Mouse (Mus musculus) kidney, postnatal 4 days (tissue): ENCODE measurements around the gene Aar2.

Source experiments
- DNase-seq, 2 experiments: peaks; one replicate each; pipeline ENCODE4 v3.0.0; 2021; ENCODE audit warnings: mixed read lengths in 2 of 2

Aar2 gene

GRCm38 (mm10) chr2:156569261-156569660 lies 21.9 kb downstream of the Aar2 start:
- no peak for DNase-seq

- peak in 1 of 2 experiments; percentile 35 for DNase-seq
Measured at GRCm38 (mm10) chr2:156571521-156571920, 24.1 kb downstream of the Aar2 start.

GRCm38 (mm10) chr2:156576850-156577587 lies 29.6 kb downstream of the Aar2 start:
- DNase-seq, result peak in 1 of 2 experiments; percentile 37

GRCm38 (mm10) chr2:156580507-156580906 lies 33.1 kb downstream of the Aar2 start:
- no peak for DNase-seq

- no peak for DNase-seq
Measured at GRCm38 (mm10) chr2:156581244-156581643, 33.9 kb downstream of the Aar2 start.

GRCm38 (mm10) chr2:156582887-156583286 lies 35.5 kb downstream of the Aar2 start:
- no peak for DNase-seq

- DNase-seq, result peak; percentile 22 to 24
Measured at GRCm38 (mm10) chr2:156584154-156584796, 36.9 kb downstream of the Aar2 start.

- peak in 1 of 2 experiments; percentile 22 for DNase-seq
Measured at GRCm38 (mm10) chr2:156584797-156585471, 37.5 kb downstream of the Aar2 start.

- no peak for DNase-seq
Measured at GRCm38 (mm10) chr2:156589481-156589880, 42.1 kb downstream of the Aar2 start.

- DNase-seq, result no peak
Measured at GRCm38 (mm10) chr2:156594987-156595490, 47.7 kb downstream of the Aar2 start.

GRCm38 (mm10) chr2:156602581-156602980 lies 55.2 kb downstream of the Aar2 start:
- DNase-seq, result no peak

GRCm38 (mm10) chr2:156603671-156604070 lies 56.3 kb downstream of the Aar2 start:
- DNase-seq, result no peak

GRCm38 (mm10) chr2:156605144-156605543 lies 57.8 kb downstream of the Aar2 start:
- DNase-seq, result no peak

GRCm38 (mm10) chr2:156605971-156606370 lies 58.6 kb downstream of the Aar2 start:
- no peak for DNase-seq

GRCm38 (mm10) chr2:156613081-156613540 lies 65.7 kb downstream of the Aar2 start:
- peak; percentile 56 to 62 for DNase-seq

GRCm38 (mm10) chr2:156613541-156614257 lies 66.3 kb downstream of the Aar2 start, which contains the start of gene Dlgap4:
Gene Dlgap4 (plus strand): TSS chr2:156613705.
- peak; percentile 41 to 54 for DNase-seq

- peak; percentile 7 to 13 for DNase-seq
Measured at GRCm38 (mm10) chr2:156614258-156614556, 66.8 kb downstream of the Aar2 start.

- peak; percentile 10 to 11 for DNase-seq
Measured at GRCm38 (mm10) chr2:156614661-156615654, 67.6 kb downstream of the Aar2 start.

- DNase-seq, result no peak
Measured at GRCm38 (mm10) chr2:156616513-156616912, 69.1 kb downstream of the Aar2 start.

- DNase-seq, result peak; percentile 10 to 14
Measured at GRCm38 (mm10) chr2:156617536-156617935, 70.2 kb downstream of the Aar2 start.
